Mouse (Mus musculus) urinary bladder, postnatal 25 days (tissue): ENCODE measurements around the gene Nxn.
A peak's percentile ranks its signal among the peaks of the same experiment; 100 is the strongest.

Source experiments
- DNase-seq: peaks from one replicate; pipeline ENCODE4 v3.0.0; 2022; ENCODE audit warnings: low spot score

Gene Nxn

GRCm38 (mm10) chr11:76260208-76261050, 138.5 kb downstream of the Nxn start:
- DNase-seq = no peak

- DNase-seq = no peak
These were observed 140.4 kb downstream of the Nxn start for GRCm38 (mm10) chr11:76258511-76258910.

DNA sequence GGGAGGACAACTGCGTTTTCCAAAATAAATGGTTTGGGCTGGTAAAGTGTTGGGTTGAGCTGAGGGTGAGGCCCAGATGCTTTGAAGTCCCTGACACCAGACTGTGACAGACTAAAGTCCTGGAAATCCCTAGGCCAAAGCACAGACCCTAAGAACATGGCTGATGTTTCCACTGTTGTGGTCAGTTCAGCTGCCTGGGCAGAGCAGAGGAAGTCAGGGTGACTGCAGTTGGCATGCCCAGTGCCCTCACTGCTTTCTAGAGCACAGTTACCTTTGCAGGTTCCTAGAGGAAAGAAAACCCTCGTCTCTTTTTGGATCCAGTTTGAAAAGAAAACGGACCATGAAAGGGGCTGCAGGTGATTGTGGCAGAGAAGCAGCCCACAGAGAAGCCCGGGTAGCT, 141.6 kb downstream of the Nxn start:
- DNase-seq = no peak

DNA sequence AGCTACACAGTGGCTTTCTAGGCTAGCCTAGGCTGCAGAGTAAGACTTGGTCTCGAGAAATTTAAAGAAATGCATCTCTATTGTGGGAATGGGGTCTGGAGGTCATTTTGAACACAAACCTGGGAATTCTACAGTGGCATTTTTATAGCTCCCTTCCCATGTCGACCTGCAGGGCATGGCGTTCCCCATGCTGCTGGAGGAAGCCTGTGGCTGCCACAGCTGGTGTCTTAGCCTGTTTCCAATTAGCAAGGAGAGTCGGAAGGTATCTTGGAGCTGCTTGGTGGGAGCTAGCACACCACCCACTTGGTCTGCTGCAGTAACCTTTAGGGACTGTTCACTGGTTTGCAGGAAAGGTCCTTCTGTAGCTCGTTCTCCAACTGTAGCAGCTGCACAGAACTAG, 142.8 kb downstream of the Nxn start:
- no peak for DNase-seq

GRCm38 (mm10) chr11:76255431-76256001, 143.4 kb downstream of the Nxn start:
- DNase-seq = no peak

DNA sequence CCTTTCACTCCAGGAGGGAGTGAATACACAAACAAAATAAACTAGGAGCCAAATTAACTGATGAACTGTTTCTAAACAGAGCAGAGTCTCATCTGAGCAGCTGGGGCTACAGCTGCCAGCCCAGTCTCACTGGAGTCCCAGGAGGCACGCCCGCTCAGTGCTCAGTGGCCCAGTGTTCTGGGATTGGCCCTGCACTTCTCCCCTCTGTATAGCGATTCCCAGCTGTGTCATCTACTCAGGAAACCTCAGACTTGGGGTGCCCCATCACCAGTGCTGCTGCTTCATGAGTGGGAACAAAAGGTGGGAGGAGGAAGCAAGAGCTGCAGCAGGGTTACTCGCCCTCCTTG, 145.0 kb downstream of the Nxn start:
- DNase-seq = no peak

DNA sequence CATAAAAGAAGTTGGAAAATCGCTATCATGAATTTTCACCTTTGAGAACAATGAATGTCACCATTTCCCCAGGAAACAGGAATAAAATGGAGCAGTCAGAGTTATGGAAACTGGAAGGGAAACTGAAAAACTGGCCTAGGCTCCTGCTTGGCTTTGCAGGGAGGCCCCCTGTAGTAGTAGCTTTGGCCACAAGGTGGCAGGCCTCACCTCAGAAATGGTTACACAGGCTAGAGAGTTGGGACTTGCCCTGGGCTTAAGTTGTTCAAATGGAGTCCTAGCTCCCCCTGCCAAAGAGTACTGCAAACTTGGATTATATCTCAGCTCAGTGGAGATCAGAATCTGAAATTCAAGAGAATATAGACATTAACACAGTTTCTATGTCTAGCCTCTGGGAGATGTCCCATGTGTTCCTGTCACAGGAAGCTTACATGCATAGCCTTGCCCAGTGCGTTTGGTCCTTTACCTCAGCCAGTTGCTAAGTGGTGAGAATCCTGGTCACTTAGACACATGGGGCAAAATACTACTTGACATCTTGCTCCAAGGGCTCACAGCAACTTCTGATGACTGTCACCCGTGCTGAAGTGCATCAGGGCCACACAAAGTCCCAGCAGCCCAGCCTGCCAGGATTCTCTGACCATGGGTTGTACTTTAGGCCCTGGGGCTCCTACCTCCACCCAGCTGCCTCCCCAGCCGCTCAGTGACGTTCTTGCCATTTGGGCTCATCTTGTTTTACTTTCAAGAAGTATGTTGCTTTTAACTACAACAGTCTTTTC, 145.6 kb downstream of the Nxn start:
- peak; percentile 78 for DNase-seq

DNA sequence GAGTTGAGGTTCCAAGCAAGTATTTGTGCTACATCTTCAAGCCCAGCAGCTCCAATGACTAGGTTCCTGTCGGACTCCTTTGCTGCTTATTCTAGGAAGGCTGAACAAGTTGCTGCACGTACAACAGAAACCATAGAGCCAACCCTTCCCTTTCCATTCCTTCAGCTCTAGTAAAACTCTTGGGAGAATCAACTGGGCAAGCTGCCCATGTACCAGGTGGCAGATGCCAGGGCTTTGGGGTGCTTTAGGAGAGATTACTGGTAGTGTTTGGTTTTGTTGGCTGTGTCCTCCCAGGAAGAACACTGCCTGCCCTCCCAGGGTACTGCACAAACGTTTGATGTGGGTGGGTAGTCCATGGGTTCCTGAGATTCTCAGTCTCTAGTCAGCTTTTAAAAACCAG, 146.9 kb downstream of the Nxn start:
- DNase-seq = no peak

GRCm38 (mm10) chr11:76247239-76247638, 151.7 kb downstream of the Nxn start:
- DNase-seq = no peak

DNA sequence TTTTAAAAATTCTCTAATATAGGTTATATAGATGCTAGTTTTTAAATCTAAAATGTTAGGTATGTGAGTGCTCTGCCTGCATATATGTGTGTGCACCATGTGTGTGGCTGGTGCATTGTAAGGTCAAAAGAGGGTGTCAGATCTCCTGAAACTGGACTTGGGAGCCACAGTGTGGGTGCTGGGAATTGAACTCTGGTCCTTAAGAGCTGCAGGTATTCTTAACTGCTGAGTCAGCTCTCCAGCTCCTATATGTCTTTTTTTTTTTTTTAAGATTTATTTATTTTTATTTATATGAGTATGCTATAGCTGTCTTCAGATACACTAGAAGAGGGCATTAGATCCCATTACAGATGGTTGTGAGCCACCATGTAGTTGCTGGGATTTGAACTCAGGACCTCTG, 152.5 kb downstream of the Nxn start:
- DNase-seq = no peak

- DNase-seq = no peak
These were observed 155.0 kb downstream of the Nxn start for GRCm38 (mm10) chr11:76243811-76244546.

DNA sequence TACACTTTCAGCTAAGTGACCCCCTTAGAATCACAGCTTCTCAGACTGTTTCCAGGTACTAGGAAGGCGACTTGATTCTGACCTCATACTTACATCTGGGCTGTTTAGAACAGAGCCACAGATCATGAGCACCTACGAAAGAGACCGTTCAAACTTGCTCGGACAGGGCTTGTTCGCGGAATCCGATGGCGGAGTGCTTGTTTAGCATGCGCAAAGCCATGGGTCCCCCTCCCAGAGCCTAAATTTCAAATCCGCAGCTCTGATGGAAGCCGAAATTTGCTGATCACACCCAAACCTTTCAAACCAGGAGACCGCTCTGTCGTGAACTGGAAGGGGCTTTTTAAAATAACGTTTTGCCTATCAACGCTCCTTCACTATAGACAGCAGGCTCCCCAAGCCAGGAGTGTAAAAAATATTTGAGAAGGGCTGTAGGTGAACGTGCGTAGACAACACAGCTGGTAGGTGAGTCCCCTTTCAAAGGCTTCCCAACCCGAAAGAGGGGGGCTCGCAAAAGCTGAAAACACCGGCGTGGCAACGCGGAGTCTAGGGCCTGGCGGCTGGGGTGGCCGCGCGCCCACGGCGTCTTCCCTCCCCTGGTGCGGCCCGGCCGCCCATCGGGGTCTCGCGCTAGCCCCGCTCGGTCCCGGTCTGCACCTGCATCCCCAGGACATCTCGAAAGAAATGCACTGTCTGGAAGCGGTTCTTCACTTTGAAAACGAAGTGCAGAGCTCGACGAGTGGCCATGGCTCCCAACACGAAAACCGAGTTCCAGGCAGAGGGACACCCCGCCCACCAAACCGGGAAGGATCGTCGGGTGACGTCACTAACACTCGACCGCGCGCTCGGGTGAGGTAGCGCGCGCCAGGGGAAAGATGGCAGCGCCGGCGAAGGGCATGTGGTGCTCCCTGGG, 155.8 kb downstream of the Nxn start, which contains the start of the genes Mrm3 and Glod4:
Mrm3 (plus strand) TSS at position 815 of the 910 bp plus-strand sequence.
Glod4 (minus strand) TSS at position 825 of the 910 bp plus-strand sequence.
- peak; percentile 92 for DNase-seq

- no peak for DNase-seq
These were observed 159.2 kb downstream of the Nxn start for GRCm38 (mm10) chr11:76239750-76240149.

DNA sequence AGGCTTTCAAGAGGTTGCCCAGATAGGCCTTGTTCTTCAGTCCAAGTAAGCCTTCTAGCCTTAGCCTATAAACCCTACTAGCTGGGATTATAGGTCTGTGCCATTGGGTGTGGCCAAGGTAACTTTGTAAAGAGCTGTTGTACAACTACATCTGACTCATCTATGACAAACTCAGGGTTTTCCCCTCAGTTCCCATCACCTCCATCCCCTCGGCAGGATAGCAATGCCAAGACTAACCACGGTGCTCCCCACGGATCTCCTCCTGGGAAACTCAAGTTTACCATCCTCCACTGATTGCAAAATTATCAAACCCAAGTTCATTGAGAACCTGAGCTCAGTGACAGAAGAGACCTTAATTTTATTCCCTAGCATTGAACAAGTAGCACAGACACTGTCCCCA, 162.8 kb downstream of the Nxn start:
- DNase-seq = no peak

DNA sequence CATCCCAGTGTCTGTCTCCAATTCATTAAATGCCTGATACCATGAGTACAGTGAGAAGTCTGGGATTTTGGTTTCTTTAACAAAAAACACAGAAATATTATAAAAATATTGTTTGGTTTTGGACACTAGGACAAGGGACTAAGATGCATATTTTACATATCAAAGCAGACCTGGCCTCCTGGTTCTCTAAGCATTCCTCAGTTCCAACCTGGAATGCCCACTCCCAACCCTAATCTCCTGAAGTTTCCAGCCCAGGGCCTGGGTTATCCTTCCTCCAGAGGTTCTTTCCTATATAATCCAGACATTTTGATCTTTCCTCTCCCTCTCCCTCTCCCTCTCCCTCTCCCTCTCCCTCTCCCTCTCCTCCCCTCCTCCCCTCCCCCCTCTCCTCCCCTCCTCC, 173.9 kb downstream of the Nxn start:
- no peak for DNase-seq

DNA sequence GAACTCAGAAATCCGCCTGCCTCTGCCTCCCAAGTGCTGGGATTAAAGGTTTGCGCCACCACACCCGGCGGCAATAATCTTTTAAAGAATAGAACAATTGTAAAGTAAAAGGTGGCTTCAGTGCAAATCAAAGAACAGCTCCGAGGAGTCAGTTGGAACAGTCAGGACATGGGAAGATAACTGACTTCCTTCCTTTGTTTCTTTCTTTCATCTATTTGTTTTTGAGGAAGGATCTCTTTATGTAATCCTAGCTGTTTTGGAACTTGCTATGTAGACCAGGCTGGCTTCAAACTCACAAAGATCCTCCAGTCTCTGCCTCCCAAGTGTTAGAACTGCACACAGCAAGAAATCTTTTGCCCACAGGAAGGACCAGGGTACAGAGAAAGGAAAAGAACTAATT, 174.3 kb downstream of the Nxn start:
- no peak for DNase-seq

DNA sequence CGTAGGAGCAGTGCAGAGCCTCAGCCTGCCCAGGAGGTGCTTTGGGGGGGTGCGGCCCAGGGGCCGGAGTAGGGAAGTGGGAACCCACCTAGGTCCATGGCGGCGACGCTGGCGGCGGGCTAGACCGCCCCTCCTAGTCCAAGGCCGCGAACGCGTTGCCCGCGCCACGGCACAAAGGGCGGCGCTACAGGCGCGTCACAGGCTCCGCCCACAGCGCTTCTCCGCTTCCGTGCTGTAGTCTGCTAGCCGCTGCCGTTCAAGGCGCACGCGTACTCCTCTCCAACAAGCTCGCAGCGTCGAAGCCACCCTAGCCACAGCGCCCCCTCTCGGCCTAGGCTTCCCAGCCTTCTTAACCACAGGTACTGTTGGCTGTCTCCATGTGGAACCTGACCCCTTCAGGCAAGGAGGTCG, 181.5 kb downstream of the Nxn start, which contains the start of the genes Dbil5 and Gemin4:
Dbil5 (plus strand) TSS at position 219 of the 411 bp plus-strand sequence.
Gemin4 (minus strand) TSS at position 275 of the 411 bp plus-strand sequence.
- DNase-seq = peak; percentile 98

GRCm38 (mm10) chr11:76216681-76217389, 182.1 kb downstream of the Nxn start:
- DNase-seq = peak; percentile 26

DNA sequence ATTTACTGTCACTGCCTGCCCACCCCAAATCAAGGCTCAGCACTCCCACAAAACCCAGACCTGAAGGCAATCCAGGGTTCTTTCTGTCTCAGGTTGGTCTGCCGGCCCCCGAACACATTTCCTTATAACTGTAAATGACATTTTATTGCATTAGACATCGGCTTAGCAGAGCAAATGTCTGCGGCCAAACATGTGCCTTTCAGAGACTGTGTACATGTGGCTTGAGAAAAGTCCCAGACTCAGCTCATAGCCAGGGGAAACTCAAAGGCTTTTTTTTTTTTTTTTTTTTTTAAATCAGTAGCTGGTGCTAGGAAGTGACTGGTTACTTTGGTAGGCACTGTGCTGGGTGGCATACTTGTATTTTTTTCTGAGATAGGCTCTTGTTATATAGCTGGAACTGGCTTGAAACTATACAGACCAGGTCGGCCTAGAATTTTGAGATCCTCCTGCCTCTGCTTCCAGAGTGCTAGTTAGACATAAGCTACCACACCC, 182.8 kb downstream of the Nxn start:
- no peak for DNase-seq

- DNase-seq = no peak
These were observed 183.9 kb downstream of the Nxn start for GRCm38 (mm10) chr11:76215011-76215410.
